In genomic region chr14:10079062-10079461, GRCm38 (mm10) we compare ENCODE assay signal across 17 mouse cellular contexts.
A peak's percentile ranks its signal among the peaks of the same experiment; 100 is the strongest.
DNase-seq lines count a peak whose midpoint lies in the region; ATAC-seq and TF ChIP-seq lines count a peak whose summit lies in the region.
"Had no signal": no experiment of that assay in that cellular context is flagged by ENCODE, and none has a peak within 500 bp of the region (broad histone marks: within the 10 kb centered on the region; RNA-seq: fewer than 3 reads in every experiment).

No protein-coding gene starts in this region.

- 54% methylated on average over 3 of the region's 3 CpGs for WGBS in forebrain, embryonic 15.5 days
- 71% methylated on average over 3 of the region's 3 CpGs for WGBS in forebrain, embryonic 13.5 days
- 28% methylated on average over 3 of the region's 3 CpGs for WGBS in forebrain, postnatal 0 days
- 87% methylated on average over 3 of the region's 3 CpGs for WGBS in forebrain, embryonic 12.5 days

- H3K4me3 ChIP-seq in forebrain, embryonic 15.5 days, result no peak overlapping the region
- no peak overlapping the region for H3K4me3 ChIP-seq in forebrain, embryonic 13.5 days
- no peak overlapping the region for H3K4me3 ChIP-seq in forebrain, postnatal 0 days (ENCODE audit: low read depth, low read length)
- no peak overlapping the region for H3K4me3 ChIP-seq in forebrain, embryonic 12.5 days (replicated peaks)
- H3K4me3 ChIP-seq: embryonic facial prominence, embryonic 10.5 days; embryonic facial prominence, embryonic 12.5 days had no signal

- TF ChIP-seq CTCF in forebrain, postnatal 0 days (IDR thresholded peaks at IDR 0.05; ENCODE audit: low read depth), result no peak

- no peaks in the 10 kb centered on the region for H3K9me3 ChIP-seq in forebrain, embryonic 15.5 days
- H3K9me3 ChIP-seq in forebrain, embryonic 13.5 days (replicated peaks), result no peaks in the 10 kb centered on the region
- no peaks in the 10 kb centered on the region for H3K9me3 ChIP-seq in forebrain, postnatal 0 days (ENCODE audit: low read length)
- no peaks in the 10 kb centered on the region for H3K9me3 ChIP-seq in forebrain, embryonic 12.5 days
- H3K9me3 ChIP-seq: embryonic facial prominence, embryonic 10.5 days; embryonic facial prominence, embryonic 12.5 days had no signal

- H3K4me2 ChIP-seq in forebrain, embryonic 15.5 days (replicated peaks), result no peak overlapping the region
- H3K4me2 ChIP-seq in forebrain, embryonic 13.5 days, result no peak overlapping the region
- H3K4me2 ChIP-seq in forebrain, postnatal 0 days (ENCODE audit: low read depth), result no peak overlapping the region
- H3K4me2 ChIP-seq in forebrain, embryonic 12.5 days, result no peak overlapping the region
- H3K4me2 ChIP-seq: embryonic facial prominence, embryonic 12.5 days had no signal

- H3K27me3 ChIP-seq in forebrain, embryonic 15.5 days, result no peaks in the 10 kb centered on the region
- no peaks in the 10 kb centered on the region for H3K27me3 ChIP-seq in forebrain, embryonic 13.5 days
- H3K27me3 ChIP-seq in forebrain, postnatal 0 days (ENCODE audit: insufficient read depth, low read length), result no peaks in the 10 kb centered on the region
- no peaks in the 10 kb centered on the region for H3K27me3 ChIP-seq in forebrain, embryonic 12.5 days
- H3K27me3 ChIP-seq: embryonic facial prominence, embryonic 12.5 days had no signal

- DNase-seq in forebrain, postnatal 0 days, result peak; percentile 38
- peak; percentile 2 to 36 for DNase-seq in layer of hippocampus, postnatal 14 days (ENCODE audit: low spot score in 2 of 2)
- no peak for DNase-seq in layer of hippocampus, adult 9-10 months (ENCODE audit: low spot score)
- DNase-seq in kidney, adult 9 months, result no peak
- DNase-seq: adrenal gland, adult 2 months; adrenal gland, postnatal 10 days; adrenal gland, postnatal 25 days; cerebellum, adult 11-12 months; cerebellum, adult 2 months; cerebellum, adult 9-10 months; cerebellum, postnatal 10 days; cerebellum, postnatal 25 days had no signal

- no peak overlapping the region for H3K27ac ChIP-seq in forebrain, embryonic 15.5 days (replicated peaks)
- H3K27ac ChIP-seq in forebrain, embryonic 13.5 days, result no peak overlapping the region
- no peak overlapping the region for H3K27ac ChIP-seq in forebrain, postnatal 0 days (ENCODE audit: low read depth, low read length)
- H3K27ac ChIP-seq in forebrain, embryonic 12.5 days, result no peak overlapping the region
- H3K27ac ChIP-seq: embryonic facial prominence, embryonic 10.5 days; embryonic facial prominence, embryonic 12.5 days had no signal

- H3K36me3 ChIP-seq in forebrain, embryonic 15.5 days, result no peaks in the 10 kb centered on the region
- H3K36me3 ChIP-seq in forebrain, embryonic 13.5 days (ENCODE audit: poor library complexity, severe bottlenecking), result no peaks in the 10 kb centered on the region
- H3K36me3 ChIP-seq in forebrain, postnatal 0 days (ENCODE audit: insufficient read depth), result no peaks in the 10 kb centered on the region
- H3K36me3 ChIP-seq in forebrain, embryonic 12.5 days (replicated peaks), result no peaks in the 10 kb centered on the region
- H3K36me3 ChIP-seq: embryonic facial prominence, embryonic 10.5 days; embryonic facial prominence, embryonic 12.5 days had no signal

- H3K4me1 ChIP-seq in forebrain, embryonic 15.5 days, result peaks cover 4% of the 10 kb centered on the region
- H3K4me1 ChIP-seq in forebrain, embryonic 13.5 days, result no peaks in the 10 kb centered on the region
- no peaks in the 10 kb centered on the region for H3K4me1 ChIP-seq in forebrain, postnatal 0 days (ENCODE audit: insufficient read depth)
- no peaks in the 10 kb centered on the region for H3K4me1 ChIP-seq in forebrain, embryonic 12.5 days
- H3K4me1 ChIP-seq: embryonic facial prominence, embryonic 10.5 days; embryonic facial prominence, embryonic 12.5 days had no signal

- ATAC-seq in forebrain, embryonic 15.5 days (replicated peaks), result peak; percentile 48; the same call in 1 of the 2 replicates
- ATAC-seq in forebrain, embryonic 13.5 days, result no peak; the same call in 1 of the 2 replicates
- ATAC-seq in forebrain, postnatal 0 days, result peak; percentile 60
- no peak for ATAC-seq in forebrain, embryonic 12.5 days (ENCODE audit: low FRiP score)

- no peak overlapping the region for H3K9ac ChIP-seq in forebrain, embryonic 15.5 days (replicated peaks)
- no peak overlapping the region for H3K9ac ChIP-seq in forebrain, embryonic 13.5 days
- H3K9ac ChIP-seq in forebrain, postnatal 0 days, result no peak overlapping the region
- H3K9ac ChIP-seq in forebrain, embryonic 12.5 days, result no peak overlapping the region
- H3K9ac ChIP-seq: embryonic facial prominence, embryonic 12.5 days had no signal

Comparison
In these comparisons a context has a peak if more than half of its experiments do, and no peak if none do; other contexts are left out.
1. ATAC-seq: peak in forebrain, embryonic 15.5 days (single experiment) and forebrain, postnatal 0 days (single experiment); none in forebrain, embryonic 13.5 days (single experiment) and forebrain, embryonic 12.5 days (single experiment).
2. DNase-seq: peak in forebrain, postnatal 0 days (single experiment) and layer of hippocampus, postnatal 14 days (2 of 2); none in layer of hippocampus, adult 9-10 months (single experiment) and kidney, adult 9 months (single experiment).